Mouse (Mus musculus) gastrocnemius, postnatal 14 days (tissue): ENCODE results near the gene Sdk2. TPM values are rescaled to one million over a fixed set of nuclear protein-coding genes. Genes with fewer than 3 reads are reported as not detected.

ENCODE experiments used
- DNase-seq: peaks from one replicate; pipeline ENCODE4 v3.0.0; 2021; ENCODE audit warnings: mixed read lengths
- intact Hi-C: fragments of 180-260 bp; cut with DNase I; formaldehyde crosslinking; loops from one replicate; pipeline ENCODE4 v1.15.1; 2025; ENCODE audit warnings: low total_unique reads
- long read RNA-seq, 2 experiments: library from polyadenylated mRNA; stranded (forward); transcript quantifications; one replicate each; pipeline ENCODE4 v2.0.0; 2021
- total RNA-seq, 2 experiments: library from RNA; stranded (reverse); gene quantifications; 2 replicates each; pipeline ENCODE4 v1.2.3; 2021

Gene Sdk2
- 1 to 10 TPM; 2.0 to 3.7 TPM for total RNA-seq
- long read RNA-seq, experiment 1, partial matches to known transcripts = 1 of 1 reads
- long read RNA-seq, experiment 1, other reads (novel, unspliced or antisense) = 0 of 1 reads
- long read RNA-seq, experiment 2 = 0 reads

DNA sequence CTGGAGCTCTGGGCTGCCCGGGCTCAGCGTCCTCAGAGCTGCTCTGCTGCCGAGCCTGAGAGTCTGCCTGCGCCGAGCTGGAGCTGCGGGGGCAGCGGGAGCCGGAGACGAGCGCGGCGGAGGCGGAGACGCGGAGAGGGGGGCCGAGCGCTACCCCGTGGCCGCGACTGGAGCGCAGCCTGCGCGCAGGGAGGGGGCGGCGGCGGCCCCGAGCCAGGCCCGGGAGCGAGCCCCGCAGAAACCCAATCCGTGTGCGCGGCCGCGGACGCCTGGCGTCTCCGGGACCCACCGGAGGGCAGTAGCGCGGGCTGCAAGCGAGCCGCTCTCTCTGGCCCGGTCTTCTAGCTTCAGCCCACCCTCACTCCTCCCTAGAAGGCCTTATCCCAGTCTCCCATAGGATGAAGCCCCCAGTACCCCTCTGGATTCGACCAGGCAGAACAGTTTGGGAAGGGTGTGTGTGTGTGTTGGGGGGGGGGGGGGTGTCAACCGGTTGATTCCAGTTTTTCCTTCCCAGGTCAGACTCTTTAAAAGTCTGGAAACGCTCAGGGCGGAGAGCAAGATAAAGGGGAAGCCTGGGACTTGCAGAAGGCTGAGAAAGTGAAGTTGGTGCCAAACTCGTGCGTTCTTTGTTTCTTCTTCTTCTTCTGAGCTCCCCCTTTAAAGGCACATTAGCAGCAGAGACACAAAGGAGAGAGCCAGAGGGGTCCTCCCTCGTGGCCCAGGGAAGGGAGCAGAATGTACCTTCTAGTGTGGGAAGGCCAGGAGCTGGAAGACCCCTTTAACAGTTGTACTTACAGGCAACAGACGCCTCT lies at the start of gene Sdk2:
TSS of gene Sdk2 (minus strand) at position 96 of the 812 bp plus-strand sequence.
- intact Hi-C loops = loop anchor here (10.0 kb wide), 2 partner anchors 202 to 208 kb away; no protein-coding TSS in a partner anchor
- DNase-seq = peak; percentile 61

DNA sequence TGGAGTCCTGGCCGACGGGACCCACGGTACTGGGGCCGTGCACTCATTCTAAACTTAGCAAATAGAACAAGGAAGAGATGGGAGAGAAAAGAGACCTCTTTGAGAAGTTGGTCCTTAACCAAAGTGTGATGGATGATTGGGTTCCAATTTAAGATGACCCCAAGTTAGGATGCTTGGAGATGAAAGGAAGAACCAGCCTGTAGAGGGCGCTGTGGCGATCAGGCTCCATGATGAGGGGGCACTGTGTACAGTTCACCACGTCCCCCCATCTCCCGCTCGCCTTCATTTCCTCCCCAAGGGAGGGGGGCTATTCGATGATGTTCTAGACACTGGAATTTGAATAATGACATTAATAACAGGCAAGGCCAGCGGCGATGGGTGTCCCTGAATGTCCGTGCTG lies 48.2 kb upstream of the Sdk2 start:
- DNase-seq = no peak
- intact Hi-C loops = no loop called here

DNA sequence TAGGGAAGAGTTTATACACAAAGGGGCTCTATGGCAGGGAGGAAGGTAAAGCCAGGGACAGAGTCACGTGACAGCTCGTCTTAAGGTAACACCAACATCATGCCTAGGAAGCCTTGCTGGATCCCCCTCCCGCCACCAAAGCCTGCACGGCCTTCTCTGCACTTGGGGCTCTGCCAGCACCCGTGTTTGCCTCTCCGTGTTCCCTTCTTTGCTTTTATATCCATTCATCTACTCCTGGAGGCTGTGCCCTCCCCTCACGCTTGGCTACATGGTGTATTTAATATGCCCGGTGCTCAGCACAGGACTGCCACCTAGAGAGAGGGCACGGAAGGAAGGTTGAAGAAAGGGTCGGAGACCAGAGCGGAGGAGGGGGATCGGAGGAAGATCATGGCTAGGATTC lies 47.8 kb upstream of the Sdk2 start:
- no peak for DNase-seq
- intact Hi-C loops = no loop called here

DNA sequence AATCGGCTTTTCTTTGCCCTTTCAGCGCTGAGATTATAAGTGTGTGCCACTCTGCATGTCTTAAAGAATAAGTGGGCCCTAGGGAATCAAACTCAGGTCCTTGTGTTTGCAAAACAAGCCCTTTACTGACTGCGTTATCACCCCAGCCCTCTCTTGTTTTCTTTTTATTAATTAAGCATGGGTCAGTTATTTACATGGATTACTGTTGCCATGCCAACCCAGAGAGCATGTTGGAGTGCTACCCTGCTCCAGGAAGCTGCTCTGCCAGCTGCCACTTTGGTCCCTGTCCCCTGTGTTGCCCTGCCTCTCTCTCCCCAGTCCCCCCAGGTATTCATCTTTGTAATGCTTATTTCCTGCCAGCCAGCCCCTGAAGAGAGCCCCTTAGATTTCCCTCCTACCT lies 44.0 kb upstream of the Sdk2 start:
- intact Hi-C loops = no loop called here
- no peak for DNase-seq

DNA sequence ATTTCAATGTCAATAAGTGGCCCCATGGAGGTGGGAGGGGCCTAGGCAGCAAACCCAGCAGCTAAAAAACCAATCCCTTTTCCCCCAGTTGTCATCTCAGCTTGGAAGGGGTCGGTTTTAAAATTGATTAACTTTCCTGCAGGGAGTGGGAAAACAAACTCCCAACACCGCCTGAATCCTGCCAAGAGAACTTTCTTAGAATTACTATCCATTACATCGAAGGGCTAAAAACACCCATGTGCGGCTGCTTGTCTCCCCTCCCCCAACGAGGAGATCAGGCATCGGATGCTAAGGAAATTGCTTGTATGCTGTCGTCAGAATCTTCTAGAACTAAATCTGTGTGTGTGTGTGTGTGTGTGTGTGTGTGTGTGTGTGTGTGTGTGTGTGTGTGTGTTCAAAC lies 26.8 kb upstream of the Sdk2 start:
- no peak for DNase-seq
- intact Hi-C loops = no loop called here

DNA sequence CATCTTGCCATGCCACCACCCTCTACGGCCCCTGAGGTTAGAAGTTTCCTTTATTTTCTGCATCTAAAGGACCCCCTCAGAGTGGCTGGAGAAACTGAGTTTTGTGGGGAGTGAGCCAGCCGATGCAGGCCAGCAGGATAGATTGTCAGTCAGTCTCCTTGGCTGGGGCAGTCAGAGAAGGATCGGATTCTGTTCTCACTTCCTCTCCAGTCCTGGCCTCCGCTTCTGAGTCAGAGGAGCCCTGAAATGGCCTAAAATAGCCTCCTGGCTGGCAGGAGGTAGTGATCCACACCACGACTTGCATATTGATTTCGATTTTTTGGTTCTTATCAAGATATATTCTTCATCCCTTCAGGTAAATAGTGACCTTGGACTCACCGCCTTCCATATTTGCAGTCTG lies 26.3 kb upstream of the Sdk2 start:
- DNase-seq = no peak
- intact Hi-C loops = no loop called here

DNA sequence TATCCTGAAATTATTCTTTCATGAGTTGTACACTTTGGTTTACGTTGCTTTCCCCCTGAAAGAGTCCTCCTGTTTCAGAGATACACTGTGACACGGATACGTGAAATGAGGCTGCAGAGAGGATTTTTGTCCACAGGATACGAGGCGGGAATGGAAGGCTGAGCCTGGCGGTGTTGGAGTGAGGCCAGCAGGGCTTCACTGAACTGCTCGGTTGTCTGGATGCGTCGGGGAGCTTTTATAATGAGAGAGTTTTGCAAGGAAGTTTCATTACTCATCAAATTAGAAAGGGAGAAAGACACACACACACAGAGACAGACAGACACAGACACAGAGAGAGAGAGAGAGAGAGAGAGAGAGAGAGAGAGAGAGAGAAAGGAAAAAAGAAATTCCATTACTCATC lies 13.8 kb upstream of the Sdk2 start:
- DNase-seq = no peak
- intact Hi-C loops = no loop called here

DNA sequence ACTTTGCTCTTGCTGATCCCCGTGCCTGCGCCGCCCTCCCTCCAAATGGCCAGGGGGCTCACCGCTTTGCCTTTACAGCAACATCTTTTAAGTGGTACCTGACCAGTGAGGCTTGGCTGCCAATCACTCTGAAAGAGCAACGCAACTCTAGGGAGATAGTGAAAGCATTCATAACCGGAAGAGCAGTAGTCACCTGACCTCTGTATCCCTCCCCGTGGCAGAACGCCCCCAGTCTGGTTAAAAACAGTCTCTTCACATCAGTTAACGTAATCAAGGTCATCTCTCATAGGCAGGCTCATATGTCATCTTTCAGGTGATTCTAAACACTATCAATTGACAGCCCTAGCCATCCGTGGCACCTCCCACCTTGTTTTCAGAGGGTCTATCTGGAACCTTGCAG lies 5.8 kb upstream of the Sdk2 start:
- intact Hi-C loops = no loop called here
- DNase-seq = no peak

DNA sequence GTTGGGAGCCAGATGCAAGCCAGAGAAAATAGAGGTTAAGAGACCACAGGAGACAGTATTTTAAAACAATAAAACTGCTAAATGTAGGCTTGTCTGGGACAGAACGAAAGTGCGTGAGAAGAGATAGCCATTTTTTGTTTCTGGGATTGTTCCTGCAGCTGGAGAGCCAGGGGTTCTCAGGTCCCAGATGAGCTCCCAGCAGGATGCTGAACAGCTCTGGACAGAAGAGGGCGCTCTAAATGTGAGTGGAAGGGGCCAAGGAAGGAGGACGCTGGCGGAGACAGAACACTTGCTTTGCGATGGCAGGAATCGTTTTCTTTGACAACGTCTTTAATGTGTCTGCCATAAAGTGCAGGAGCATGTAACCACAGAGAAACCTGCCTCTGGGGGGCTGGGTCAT lies 5.2 kb upstream of the Sdk2 start:
- intact Hi-C loops = no loop called here
- peak; percentile 64 for DNase-seq

DNA sequence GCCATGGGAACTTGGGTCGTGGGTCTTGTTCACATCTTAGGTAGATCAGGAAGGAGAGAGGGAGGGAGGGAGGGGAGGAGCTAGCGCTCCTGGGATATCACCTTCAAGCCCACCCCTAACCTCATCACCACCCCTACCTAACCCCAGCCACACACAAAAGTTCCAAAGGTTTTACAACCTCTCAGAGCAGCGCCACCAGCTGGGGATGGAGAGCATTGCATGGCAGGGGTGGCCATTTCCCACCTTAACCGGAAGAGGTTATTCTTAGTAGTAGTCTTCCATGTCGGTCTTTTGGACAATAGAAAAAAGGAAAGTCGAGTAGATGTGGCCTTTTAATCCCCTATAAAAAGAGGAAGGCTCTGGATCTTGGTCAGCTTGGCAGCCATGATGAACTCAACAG lies 4.0 kb upstream of the Sdk2 start:
- intact Hi-C loops = no loop called here
- no peak for DNase-seq

DNA sequence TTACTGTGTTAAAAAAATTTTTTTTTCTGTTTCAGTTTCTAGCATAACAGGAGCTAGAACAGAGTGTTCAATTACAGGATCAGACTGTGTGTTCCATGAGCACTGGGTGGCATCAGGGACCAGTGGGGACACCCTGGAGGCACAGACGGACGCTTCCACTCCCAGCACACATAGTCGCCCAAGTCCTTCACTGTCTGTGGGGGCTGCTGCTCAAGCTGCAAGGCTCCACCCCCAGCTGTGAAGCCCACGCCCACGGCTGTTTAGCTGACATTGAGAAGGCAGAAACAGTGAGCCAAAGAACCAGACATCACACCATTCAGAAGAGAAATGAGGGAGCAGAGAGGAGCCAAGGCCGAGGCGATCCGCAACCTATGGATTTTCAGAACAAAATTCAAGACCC lies 3.3 kb upstream of the Sdk2 start:
- DNase-seq = no peak
- intact Hi-C loops = no loop called here

DNA sequence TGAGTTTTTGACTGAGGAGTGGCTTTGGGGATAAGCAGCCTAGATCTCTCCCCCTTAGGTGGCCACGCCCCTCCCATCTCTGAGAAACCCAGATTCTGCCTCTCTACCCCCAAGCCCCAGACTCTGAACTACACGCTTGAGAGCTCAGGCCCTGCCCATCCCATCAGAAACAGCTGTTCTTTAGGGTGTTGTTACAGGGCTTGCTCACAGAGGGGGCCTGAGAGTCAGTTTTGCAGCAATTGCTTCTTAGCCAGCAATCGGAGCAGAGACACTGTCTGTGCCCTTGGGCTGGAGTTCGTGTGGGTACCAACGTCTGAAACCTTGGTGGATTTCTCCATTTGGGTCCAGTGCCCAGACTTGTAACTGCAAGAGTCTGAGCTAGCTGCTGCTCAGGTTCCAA lies 1.5 kb upstream of the Sdk2 start:
- DNase-seq = peak; percentile 53
- intact Hi-C loops = loop anchor here (10.0 kb wide), 2 partner anchors 204 to 206 kb away; no protein-coding TSS in a partner anchor

DNA sequence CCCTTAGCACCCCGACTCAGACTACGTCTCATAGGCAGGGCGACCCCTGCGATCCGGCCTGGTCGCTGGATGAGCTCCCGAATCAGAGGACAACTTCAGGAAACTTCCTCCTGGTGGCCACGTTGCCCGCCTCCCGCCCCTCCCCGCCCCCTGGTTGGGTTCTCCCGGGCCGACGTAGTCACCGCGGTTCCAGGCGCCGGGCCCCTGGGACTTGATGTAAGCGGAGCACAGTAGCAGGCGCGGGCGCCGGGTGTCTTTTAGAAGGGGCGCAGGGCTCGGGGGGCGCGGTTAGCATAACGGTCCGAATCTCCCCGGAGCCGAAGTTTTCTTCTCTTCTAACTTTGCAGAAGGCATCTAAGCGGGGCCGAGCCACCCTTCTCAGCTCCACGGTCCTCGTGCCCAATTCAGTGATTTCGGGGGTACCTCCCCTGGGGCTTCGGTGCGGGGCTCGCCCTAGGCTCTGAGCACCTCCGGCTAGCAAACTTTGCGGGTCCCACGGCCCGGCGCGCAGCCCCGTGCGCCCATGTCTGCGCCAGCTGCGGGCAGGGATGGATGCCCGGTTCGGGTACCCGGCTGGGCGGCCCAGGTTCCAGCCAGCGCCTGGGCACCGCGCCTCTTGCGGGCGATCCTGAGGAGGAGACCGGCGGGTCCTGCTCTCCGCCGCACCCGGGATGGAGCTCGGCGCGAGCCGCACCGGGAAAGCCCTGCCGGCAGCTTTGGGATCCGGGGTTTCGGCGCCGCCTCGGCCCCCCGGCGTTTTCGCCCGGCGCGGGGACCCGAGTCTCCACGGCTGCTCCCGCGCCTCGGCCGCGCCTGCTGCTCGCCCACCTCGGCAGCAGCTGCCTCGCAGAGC lies 522 bp downstream of the Sdk2 start:
- intact Hi-C loops = loop anchor here (10.0 kb wide), 2 partner anchors 202 to 208 kb away; no protein-coding TSS in a partner anchor
- no peak for DNase-seq

DNA sequence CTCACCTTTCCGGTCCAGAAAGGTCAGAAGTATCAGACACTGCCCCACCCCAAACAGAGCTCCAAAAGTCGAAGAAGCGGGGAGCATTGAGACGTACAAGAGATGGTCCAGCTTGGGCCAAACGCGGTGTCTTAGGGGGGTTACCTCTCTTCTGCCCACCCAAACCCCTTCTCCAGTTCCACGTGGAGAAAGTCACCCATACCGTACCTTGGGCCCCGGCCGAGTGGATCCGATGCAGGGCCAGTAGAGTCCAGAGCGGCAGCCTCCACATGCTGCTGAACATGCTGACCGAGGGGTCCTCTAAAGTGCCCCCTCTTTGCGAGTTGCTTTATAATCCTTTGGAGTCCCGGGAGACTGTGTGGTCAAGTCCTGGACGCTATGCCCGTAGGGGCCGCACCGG lies 1.2 kb downstream of the Sdk2 start:
- intact Hi-C loops = loop anchor here (10.0 kb wide), 2 partner anchors 201 to 209 kb away; no protein-coding TSS in a partner anchor
- no peak for DNase-seq

DNA sequence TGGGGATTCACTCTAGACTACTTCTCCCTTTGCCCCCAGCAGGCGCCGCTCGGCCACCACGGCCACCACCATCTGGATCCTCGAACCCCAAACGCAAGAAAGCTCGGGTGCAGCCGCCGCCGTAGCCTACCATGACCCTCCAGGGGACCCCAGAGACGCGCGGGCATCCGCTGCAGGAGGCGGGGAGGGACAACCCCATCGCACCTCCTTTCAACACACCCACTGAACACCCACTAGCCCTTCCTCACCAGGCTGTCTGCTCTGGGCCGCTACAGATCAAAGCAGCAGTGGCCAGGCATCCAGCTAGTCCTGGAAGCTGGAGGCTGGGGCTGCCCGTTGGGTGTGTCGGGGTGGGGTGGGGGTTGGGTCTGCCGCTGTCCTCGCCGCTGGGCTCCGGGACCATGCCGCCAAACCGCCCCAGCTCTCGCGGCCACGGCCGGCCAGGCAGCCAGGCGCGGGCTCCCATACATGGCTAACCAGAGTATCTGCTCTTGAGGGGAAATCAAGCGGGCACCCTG lies 1.9 kb downstream of the Sdk2 start:
- intact Hi-C loops = loop anchor here (10.0 kb wide), 2 partner anchors 200 to 210 kb away; no protein-coding TSS in a partner anchor
- no peak for DNase-seq

DNA sequence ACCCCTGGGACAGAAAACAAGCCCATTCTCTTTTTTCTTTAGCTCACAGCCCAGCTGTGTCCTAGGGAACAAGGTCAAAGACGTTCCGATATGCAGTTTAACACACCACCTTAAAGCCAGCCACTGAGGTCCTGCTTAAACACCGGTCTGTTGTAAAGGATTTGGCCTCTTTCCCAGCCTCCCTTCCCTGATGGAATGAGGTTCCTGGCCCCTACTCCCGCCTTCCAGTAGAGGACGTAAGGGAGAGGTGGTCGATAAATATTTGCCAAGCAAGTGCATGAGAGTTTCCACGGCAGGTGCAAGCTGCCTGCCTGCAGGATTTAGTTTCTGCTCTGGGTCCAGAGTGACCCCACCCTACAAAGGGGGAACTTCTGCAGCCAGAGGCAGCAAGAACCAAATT lies 4.9 kb downstream of the Sdk2 start:
- no peak for DNase-seq
- intact Hi-C loops = loop anchor here (10.0 kb wide), 2 partner anchors 197 to 213 kb away; no protein-coding TSS in a partner anchor

DNA sequence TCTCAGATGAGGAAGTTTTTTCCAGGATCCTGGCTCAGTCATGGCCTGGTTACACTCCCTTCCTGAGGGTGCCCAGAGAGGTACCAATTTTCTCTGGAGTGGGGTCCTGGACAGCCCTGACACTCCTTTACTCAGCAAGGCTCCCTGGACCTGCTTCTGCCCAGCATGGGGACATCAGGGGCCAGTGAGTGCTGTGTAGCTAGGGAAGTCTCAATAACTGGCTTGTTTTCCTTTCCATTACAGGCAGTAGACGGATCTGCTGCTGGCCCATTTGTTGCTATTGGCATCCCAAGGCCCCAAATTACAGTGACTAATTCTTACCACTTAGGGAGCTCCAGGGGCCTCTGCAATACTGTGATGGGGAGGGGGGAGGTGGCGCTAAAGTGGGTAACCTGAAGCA lies 5.6 kb downstream of the Sdk2 start:
- DNase-seq = no peak
- intact Hi-C loops = loop anchor here (10.0 kb wide), 2 partner anchors 196 to 214 kb away; no protein-coding TSS in a partner anchor

DNA sequence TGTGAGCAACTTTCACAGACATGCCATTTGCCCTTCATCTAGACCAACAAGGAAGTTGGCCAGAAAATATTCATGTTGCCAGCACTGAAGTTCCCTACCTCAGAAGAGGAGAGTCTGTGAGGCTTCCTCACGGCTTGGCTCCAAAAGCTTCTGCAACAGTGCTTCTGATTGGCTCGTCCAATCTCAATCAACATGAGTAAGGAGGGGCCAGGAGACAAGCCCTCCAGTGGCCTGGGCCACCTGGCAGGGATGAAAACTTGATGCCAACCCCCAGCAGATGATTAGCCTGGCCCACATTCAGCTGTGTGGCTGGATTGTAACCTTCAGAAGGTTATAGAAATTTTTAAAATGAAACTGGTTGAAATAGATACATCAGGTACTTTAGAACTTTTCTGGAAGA lies 10.5 kb downstream of the Sdk2 start:
- no peak for DNase-seq
- intact Hi-C loops = no loop called here

DNA sequence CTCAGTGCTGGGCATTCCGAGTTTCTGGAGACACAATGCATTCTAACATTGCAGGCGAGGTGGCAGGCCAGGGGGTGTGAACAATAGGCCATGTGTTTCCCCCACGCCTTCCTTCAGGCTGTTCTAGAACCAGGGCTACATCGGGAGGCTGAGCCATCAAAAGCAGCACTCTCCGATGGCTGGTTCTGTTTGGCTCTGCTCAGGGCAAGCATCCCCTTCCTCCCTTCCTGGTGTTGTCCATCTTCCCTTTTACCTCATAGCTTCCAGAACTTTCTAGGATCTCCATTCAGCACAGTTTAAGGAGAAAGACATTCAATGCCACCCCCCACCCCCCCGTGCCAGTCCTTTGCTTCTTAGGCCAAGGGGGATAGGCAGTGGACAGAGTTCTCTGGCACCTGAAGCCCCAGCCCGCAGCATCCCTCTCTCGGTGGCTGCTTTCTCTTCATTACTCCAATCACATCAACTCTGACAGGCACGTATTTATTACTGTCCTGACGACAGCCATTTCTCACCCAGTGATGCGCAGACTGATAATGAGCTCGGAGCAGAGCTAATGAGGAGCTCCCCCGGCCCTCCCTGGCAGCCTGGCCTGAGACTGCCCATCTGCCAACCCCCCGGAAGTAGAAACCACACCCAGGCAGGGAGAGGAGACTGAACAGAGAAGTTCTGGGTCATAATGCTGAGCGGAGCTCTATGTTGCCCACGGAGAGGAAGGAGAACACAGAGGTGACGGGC lies 12.1 kb downstream of the Sdk2 start:
- DNase-seq = no peak
- intact Hi-C loops = no loop called here
